Mouse (Mus musculus): ENCODE results near the gene Dusp15. TPM values are rescaled to one million over a fixed set of nuclear protein-coding genes. Genes with fewer than 3 reads are reported as not detected.

Gene Dusp15
- not detected for polyA plus RNA-seq (2017; shearing (Covaris generic))

DNA sequence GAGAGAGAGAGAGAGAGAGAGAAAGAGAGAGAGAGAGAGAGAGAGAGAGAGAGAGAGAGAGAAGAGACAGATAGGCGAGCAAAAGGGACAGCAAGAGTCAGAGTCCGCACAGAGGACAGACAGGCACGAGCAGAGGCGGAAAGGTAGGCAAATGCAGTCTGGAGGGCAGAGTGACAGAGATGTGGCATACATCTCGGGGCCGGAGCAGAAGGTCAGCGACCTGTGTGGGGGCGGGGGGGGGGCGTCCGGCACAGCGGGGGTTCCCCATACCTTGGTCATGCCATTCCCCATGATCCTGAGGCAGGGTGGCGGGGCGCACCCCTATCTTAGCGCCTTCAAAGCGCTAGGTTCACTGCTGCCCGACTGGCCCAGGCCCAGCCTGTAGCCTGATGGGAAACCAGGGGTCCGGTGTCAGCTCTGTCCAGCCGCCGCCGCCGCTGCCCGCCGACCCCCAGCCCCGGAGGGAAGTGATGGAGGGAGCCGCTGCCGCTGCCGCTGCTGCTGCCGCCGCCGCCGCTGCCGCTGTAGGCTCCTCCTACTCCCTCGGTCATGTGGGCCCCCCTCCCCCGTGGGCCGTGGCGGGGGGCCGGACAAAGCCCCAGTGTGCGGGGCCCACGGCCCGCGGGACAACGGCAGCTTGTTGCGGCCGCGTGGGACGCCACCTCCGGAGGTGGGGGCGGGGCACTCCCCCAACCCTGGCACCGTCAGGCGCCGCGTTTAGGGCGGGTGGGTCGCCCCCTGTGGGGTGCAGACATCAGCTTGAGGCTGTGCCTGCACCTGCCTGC, at the start of gene Dusp15:
Dusp15 (minus strand) TSS at position 634 of the 785 bp plus-strand sequence.

DNA sequence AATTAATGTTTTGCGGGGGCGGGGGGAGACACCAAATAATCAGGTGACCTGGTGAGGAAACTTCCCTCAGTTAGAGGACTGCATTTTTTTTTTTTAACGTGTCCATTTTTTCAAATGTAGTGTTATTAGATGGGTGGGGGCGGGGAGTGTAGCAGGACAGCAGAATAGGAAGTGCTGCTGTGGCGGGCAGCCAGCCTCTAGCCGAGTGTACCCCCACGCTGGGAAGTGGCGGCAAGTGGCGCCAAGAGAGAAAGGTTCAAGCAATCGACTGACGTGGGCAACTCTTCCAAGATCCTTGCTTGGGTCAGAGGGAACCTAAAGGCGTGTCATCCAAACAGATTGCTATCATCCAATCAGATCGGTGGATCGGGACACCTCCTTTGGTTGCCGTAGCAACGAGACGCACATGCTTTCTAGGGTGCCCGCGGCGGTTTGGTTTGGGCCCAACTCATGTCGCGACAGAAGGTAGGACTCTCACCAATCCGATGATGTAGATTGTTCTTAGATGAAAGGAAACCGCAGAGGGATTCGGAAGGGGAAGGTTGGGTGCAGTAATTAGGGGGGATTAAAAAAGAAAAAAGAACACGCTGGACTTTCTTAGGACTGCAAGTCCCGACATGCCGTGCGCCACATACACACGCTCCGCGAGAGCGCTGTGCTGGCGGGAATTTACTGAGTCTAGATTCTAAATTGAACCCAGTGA, 10.7 kb upstream of the Dusp15 start, which contains the start of gene Ttll9:
Ttll9 (plus strand) TSS at position 395 of the 703 bp plus-strand sequence.

DNA sequence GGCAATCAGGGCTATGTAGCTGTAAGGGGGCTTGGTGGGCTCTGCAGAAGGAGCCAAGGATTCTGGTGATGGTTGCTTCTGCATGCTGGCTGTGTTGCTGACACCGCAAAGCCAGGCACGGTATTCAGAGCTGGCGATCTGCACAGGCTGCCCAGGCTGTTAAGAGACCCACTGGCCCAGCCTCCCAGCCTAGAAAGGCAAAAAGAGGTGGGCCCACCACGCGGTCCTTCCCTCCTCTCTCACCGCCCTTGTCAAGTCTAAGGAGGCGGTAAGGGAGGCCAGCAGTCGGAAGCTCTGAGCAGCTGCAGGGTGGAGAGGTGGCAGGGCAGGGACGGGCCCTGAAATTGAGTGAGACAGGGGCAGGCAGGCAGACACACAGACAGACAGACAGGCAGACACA, 18.4 kb downstream of the Dusp15 start, which contains the start of gene Foxs1:
Foxs1 (minus strand) TSS at position 161 of the 400 bp plus-strand sequence.

DNA sequence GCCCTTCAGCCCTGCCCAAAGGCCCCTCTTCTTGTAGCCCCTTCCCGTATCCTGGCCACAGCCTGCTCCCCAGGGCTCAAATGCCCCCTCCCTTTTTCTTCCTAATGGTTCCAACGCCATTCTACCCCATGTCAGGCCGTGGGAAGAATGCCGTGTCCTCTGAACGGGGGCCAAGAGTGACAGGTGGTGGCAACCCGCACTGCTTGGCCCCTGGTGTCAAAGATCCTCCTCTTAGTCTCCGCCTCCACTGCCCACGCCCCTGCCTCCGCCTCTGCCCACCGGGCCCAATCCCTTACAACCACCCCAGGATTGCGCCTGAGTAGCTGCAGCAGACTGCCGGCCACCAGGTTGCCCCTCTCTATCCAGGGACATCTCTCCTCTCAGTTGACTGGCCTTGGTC, 40.5 kb downstream of the Dusp15 start, which contains the start of gene Mylk2:
Mylk2 (plus strand) TSS at position 322 of the 400 bp plus-strand sequence.

Other genes starting within 250 kb of the Dusp15 start
- not detected for gene Id1, start 215.4 kb downstream of the Dusp15 start, polyA plus RNA-seq (2017; shearing (Covaris generic))
- not detected for gene Cox4i2, start 197.5 kb downstream of the Dusp15 start, polyA plus RNA-seq (2017; shearing (Covaris generic))
- gene Bcl2l1, start 120.0 kb downstream of the Dusp15 start, polyA plus RNA-seq (2017; shearing (Covaris generic)), result 12.0 TPM
- 0.85 TPM for gene Tpx2, start 103.7 kb downstream of the Dusp15 start, polyA plus RNA-seq (2017; shearing (Covaris generic))
- not detected for gene Mylk2, start 40.3 kb downstream of the Dusp15 start, polyA plus RNA-seq (2017; shearing (Covaris generic))
- gene Foxs1, start 18.5 kb downstream of the Dusp15 start, polyA plus RNA-seq (2017; shearing (Covaris generic)), result not detected
- gene Ttll9, start 10.8 kb upstream of the Dusp15 start, polyA plus RNA-seq (2017; shearing (Covaris generic)), result not detected
- gene Pdrg1, start 63.7 kb upstream of the Dusp15 start, polyA plus RNA-seq (2017; shearing (Covaris generic)), result 90.4 TPM
- gene Xkr7, start 80.2 kb upstream of the Dusp15 start, polyA plus RNA-seq (2017; shearing (Covaris generic)), result not detected
- gene Ccm2l, start 114.3 kb upstream of the Dusp15 start, polyA plus RNA-seq (2017; shearing (Covaris generic)), result not detected
- gene Hck, start 156.8 kb upstream of the Dusp15 start, polyA plus RNA-seq (2017; shearing (Covaris generic)), result not detected
- gene Tm9sf4, start 209.6 kb upstream of the Dusp15 start, polyA plus RNA-seq (2017; shearing (Covaris generic)), result 40.2 TPM